Mouse (Mus musculus) myocyte (in vitro differentiated cells): ENCODE measurements around the gene Prss29. TPM values are rescaled to one million over a fixed set of nuclear protein-coding genes. Genes with fewer than 3 reads are reported as not detected.

Experiments used
- H3K27me3 ChIP-seq: one replicate; pipeline ENCODE4 v1.6.1; 2011; ENCODE audit not compliant: control insufficient read depth, insufficient read depth, insufficient read length
- H3K36me3 ChIP-seq: one replicate; pipeline ENCODE4 v1.6.1; 2011; ENCODE audit not compliant: control insufficient read depth, insufficient read depth
- H3K4me2 ChIP-seq: one replicate; pipeline ENCODE4 v1.6.1; 2011; ENCODE audit warnings: low read depth, control low read depth
- H3K4me3 ChIP-seq: one replicate; pipeline ENCODE4 v1.5.1; 2011; ENCODE audit warnings: mild to moderate bottlenecking, control low read depth, moderate library complexity
- H3K79me2 ChIP-seq: one replicate; pipeline ENCODE4 v1.6.1; 2011; ENCODE audit not compliant: control insufficient read depth, insufficient read depth
- H3ac ChIP-seq: one replicate; pipeline ENCODE4 v1.6.1; 2011; ENCODE audit not compliant: control insufficient read depth, insufficient read length
- CEBPB ChIP-seq: IDR thresholded peaks from 2 replicates; pipeline ENCODE4 v1.6.1; 2011; ENCODE audit warnings: mild to moderate bottlenecking, moderate library complexity; ENCODE audit not compliant: poor library complexity, insufficient read depth, severe bottlenecking
- E2F4 ChIP-seq: IDR thresholded peaks from one replicate; pipeline ENCODE4 v1.6.1; 2011; ENCODE audit warnings: mild to moderate bottlenecking, control low read depth, moderate library complexity; ENCODE audit not compliant: insufficient read depth
- MAX ChIP-seq: IDR thresholded peaks from one replicate; pipeline ENCODE4 v1.6.1; 2011; ENCODE audit warnings: low read depth, mild to moderate bottlenecking, control low read depth
- MYOD1 ChIP-seq, 3 experiments: IDR thresholded peaks; one replicate each; pipeline ENCODE4 v1.6.1; 2011; ENCODE audit warnings: control low read depth in 2 of 3, low read depth in 2 of 3, mild to moderate bottlenecking in 2 of 3, moderate library complexity in 1 of 3; ENCODE audit not compliant: insufficient read length in 2 of 3, control insufficient read depth in 1 of 3
- MYOG ChIP-seq, 3 experiments: IDR thresholded peaks; one replicate each; pipeline ENCODE4 v1.6.1; 2011; ENCODE audit warnings: control low read depth in 2 of 3, low read depth in 2 of 3, mild to moderate bottlenecking in 2 of 3; ENCODE audit not compliant: insufficient read length in 2 of 3, control insufficient read depth in 1 of 3, insufficient read depth in 1 of 3
- POLR2A ChIP-seq: IDR thresholded peaks from one replicate; pipeline ENCODE4 v1.6.1; 2011; ENCODE audit warnings: low read depth, mild to moderate bottlenecking, control low read depth, moderate library complexity; ENCODE audit not compliant: insufficient read length
- POLR2AphosphoS2 ChIP-seq: IDR thresholded peaks from one replicate; pipeline ENCODE4 v1.6.1; 2011; ENCODE audit warnings: low read depth, control low read depth; ENCODE audit not compliant: insufficient read length
- REST ChIP-seq: IDR thresholded peaks from one replicate; pipeline ENCODE4 v1.6.1; 2011; ENCODE audit warnings: mild to moderate bottlenecking, control low read depth, moderate library complexity; ENCODE audit not compliant: insufficient read depth, insufficient read length
- SRF ChIP-seq: IDR thresholded peaks from one replicate; pipeline ENCODE4 v1.6.1; 2011; ENCODE audit warnings: low read depth; ENCODE audit not compliant: control insufficient read depth, insufficient read length
- TCF12 ChIP-seq: IDR thresholded peaks from one replicate; pipeline ENCODE4 v1.6.1; 2011; ENCODE audit warnings: mild to moderate bottlenecking, control low read depth; ENCODE audit not compliant: poor library complexity, insufficient read depth, severe bottlenecking
- TCF3 ChIP-seq: IDR thresholded peaks from one replicate; pipeline ENCODE4 v1.6.1; 2011; ENCODE audit warnings: low read depth, control low read depth; ENCODE audit not compliant: insufficient read length
- USF1 ChIP-seq: IDR thresholded peaks from one replicate; pipeline ENCODE4 v1.6.1; 2011; ENCODE audit warnings: low read depth, mild to moderate bottlenecking, control low read depth, moderate library complexity
- polyA plus RNA-seq: library from polyadenylated mRNA; unstranded; fragments of >200 nt; fragmentation: generic; extraction: Trizol; gene quantifications from one replicate; pipeline ENCODE4 v1.2.1, GENCODE M21; 2012; ENCODE audit warnings: missing spikeins

The Prss29 gene
- not detected for polyA plus RNA-seq

- Histone ChIP-seq H3K27me3 (peaks cover 59% of the 10 kb centered on the region), H3ac (no peak within 1 kb of the TSS)
- TF ChIP-seq POLR2AphosphoS2 (no peak), REST (no peak), TCF3 (no peak), TCF12 (no peak), USF1 (no peak), POLR2A (no peak), MAX (no peak), E2F4 (no peak), CEBPB (no peak)
Measured at GRCm38 (mm10) chr17:25318354-25318753, at the start of gene Prss29. Prss29 (plus strand) TSS chr17:25318654.

GRCm38 (mm10) chr17:25270795-25271335, 47.6 kb upstream of the Prss29 start:
- peaks cover 33% of the 10 kb centered on the region for H3K36me3 ChIP-seq
- H3K4me2 ChIP-seq: peak overlapping the region; percentile 95
- H3K79me2 ChIP-seq: peaks cover 68% of the 10 kb centered on the region
- H3K4me3 ChIP-seq: peak overlapping the region; percentile 100
- TF ChIP-seq MYOD1 (IDR thresholded peaks at IDR 0.05; ENCODE audit: control insufficient read depth in 1 of 3, insufficient read length in 2 of 3, low read depth in 2 of 3): no peak
- no peak for TF ChIP-seq CEBPB
- no peak for TF ChIP-seq TCF12
- TF ChIP-seq MAX: no peak
- TF ChIP-seq REST: no peak
- H3ac ChIP-seq: no peak overlapping the region
- H3K27me3 ChIP-seq: no peaks in the 10 kb centered on the region

More at GRCm38 (mm10) chr17:25318354-25318753, at the start of gene Prss29:
- Histone ChIP-seq H3K4me2 (no peak within 1 kb of the TSS), H3K36me3 (no peaks in the 10 kb centered on the region), H3K79me2 (no peaks in the 10 kb centered on the region), H3K4me3 (no peak within 1 kb of the TSS)

- H3K4me3 ChIP-seq: peak overlapping the region; percentile 100
- no peaks in the 10 kb centered on the region for H3K27me3 ChIP-seq
- peaks cover 58% of the 10 kb centered on the region for H3K79me2 ChIP-seq
- TF ChIP-seq MAX (no peak), POLR2A (no peak), USF1 (no peak), CEBPB (no peak), MYOD1 (IDR thresholded peaks at IDR 0.05; ENCODE audit: control insufficient read depth in 1 of 3, insufficient read length in 2 of 3, low read depth in 2 of 3) (no peak), SRF (no peak), TCF3 (no peak), MYOG (IDR thresholded peaks at IDR 0.05; ENCODE audit: control insufficient read depth in 1 of 3, insufficient read depth in 1 of 3, insufficient read length in 2 of 3, low read depth in 2 of 3) (no peak), POLR2AphosphoS2 (no peak), TCF12 (no peak), REST (no peak), E2F4 (no peak)
- H3K36me3 ChIP-seq: peaks cover 18% of the 10 kb centered on the region
- peak overlapping the region; percentile 95 for H3K4me2 ChIP-seq
- H3ac ChIP-seq: peak overlapping the region; percentile 87
Measured at GRCm38 (mm10) chr17:25272326-25272725, 46.1 kb upstream of the Prss29 start.

DNA sequence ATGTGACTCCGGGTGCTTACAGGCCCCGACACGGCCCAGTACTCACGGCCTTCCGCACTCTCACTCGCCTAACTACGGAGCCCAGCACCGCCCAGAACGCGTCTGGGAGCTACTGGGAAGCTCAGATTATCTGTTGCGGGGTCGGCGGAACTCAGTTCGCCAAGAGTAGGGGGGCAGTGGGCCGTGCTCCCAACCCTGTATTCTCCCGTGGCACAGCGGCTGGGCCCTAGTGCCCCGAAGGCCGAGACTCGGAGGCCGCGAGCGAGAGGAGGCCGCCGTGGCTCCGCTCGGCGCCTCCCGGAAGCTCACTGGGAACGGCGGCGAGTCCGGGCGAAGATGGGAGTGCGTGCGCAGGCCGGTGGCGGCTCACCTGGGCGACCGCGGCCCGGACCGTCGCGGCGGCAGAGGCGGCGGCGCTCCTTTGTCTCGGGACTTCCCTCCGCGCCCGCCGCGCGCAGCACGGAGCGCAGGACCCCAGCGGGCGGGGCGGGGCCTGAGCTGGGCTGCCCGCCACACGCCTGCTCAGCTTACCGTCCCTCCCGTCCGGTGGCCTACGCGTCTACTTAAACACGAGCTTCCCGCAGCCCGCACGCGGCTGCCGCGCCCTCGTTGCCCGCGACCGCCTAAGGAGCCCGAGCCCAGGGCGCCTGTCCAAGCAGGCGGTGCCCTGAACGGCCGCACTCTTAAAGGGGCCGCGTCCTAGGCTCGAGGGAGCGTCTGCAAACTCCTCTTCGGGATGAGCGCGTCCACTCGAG, 45.3 kb upstream of the Prss29 start:
- Histone ChIP-seq H3K4me2 (peak overlapping the region; percentile 95), H3K36me3 (peaks cover 10% of the 10 kb centered on the region), H3K79me2 (peaks cover 50% of the 10 kb centered on the region), H3K27me3 (peaks cover 4% of the 10 kb centered on the region), H3ac (peak overlapping the region; percentile 87), H3K4me3 (peak overlapping the region; percentile 100)
- TF ChIP-seq MAX (peak; percentile 96), CEBPB (no peak), POLR2A (peak; percentile 95), SRF (no peak), E2F4 (peak; percentile 25), MYOD1 (IDR thresholded peaks at IDR 0.05; ENCODE audit: control insufficient read depth in 1 of 3, insufficient read length in 2 of 3, low read depth in 2 of 3) (no peak), REST (no peak), MYOG (IDR thresholded peaks at IDR 0.05; ENCODE audit: control insufficient read depth in 1 of 3, insufficient read depth in 1 of 3, insufficient read length in 2 of 3, low read depth in 2 of 3) (no peak), TCF12 (no peak), POLR2AphosphoS2 (peak; percentile 85), TCF3 (peak; percentile 15), USF1 (no peak)
